Mouse (Mus musculus) liver, embryonic 15.5 days (tissue): ENCODE data around the gene Fzd2. TPM values are rescaled to one million over a fixed set of nuclear protein-coding genes. Genes with fewer than 3 reads are reported as not detected.

Experiments used
- ATAC-seq: fragments of 200-750 bp; cut with Nextera tagmentation; 2 replicates; pipeline ENCODE4 v1.8.0; 2017; ENCODE audit warnings: moderate number of reproducible peaks, mild to moderate bottlenecking, moderate library complexity; ENCODE audit not compliant: insufficient read depth
- H3K27ac ChIP-seq: fragments of 300-500 bp; sonication (generic); replicated peaks from 2 replicates; pipeline ENCODE4 v1.5.1; 2015; ENCODE audit warnings: mild to moderate bottlenecking, inconsistent platforms
- H3K27me3 ChIP-seq: fragments of 300-500 bp; sonication (generic); 2 replicates; pipeline ENCODE4 v1.6.1; 2015; ENCODE audit warnings: mild to moderate bottlenecking, inconsistent platforms
- H3K36me3 ChIP-seq: fragments of 300-500 bp; sonication (generic); replicated peaks from 2 replicates; pipeline ENCODE4 v1.6.1; 2015; ENCODE audit warnings: moderate library complexity, mild to moderate bottlenecking, inconsistent platforms
- H3K4me1 ChIP-seq: fragments of 300-500 bp; sonication (generic); replicated peaks from 2 replicates; pipeline ENCODE4 v1.6.1; 2015; ENCODE audit warnings: inconsistent platforms
- H3K4me2 ChIP-seq: fragments of 300-500 bp; sonication (generic); 2 replicates; pipeline ENCODE4 v1.6.1; 2015; ENCODE audit warnings: moderate library complexity, mild to moderate bottlenecking, inconsistent platforms
- H3K4me3 ChIP-seq: fragments of 300-500 bp; sonication (generic); replicated peaks from 2 replicates; pipeline ENCODE4 v1.5.1; 2015; ENCODE audit warnings: mild to moderate bottlenecking, inconsistent platforms
- H3K9ac ChIP-seq: fragments of 300-500 bp; sonication (generic); 2 replicates; pipeline ENCODE4 v1.6.1; 2015; ENCODE audit warnings: moderate library complexity, mild to moderate bottlenecking, inconsistent platforms
- H3K9me3 ChIP-seq: fragments of 300-500 bp; sonication (generic); replicated peaks from 2 replicates; pipeline ENCODE4 v1.6.1; 2016; ENCODE audit warnings: inconsistent platforms
- WGBS: fragments of 180-500 bp; shearing (Covaris S2); methylation state at CpG from one replicate; pipeline ENCODE4 v1.1.7; 2015; ENCODE audit warnings: mixed read lengths; ENCODE audit not compliant: insufficient replicate concordance; 5-methylcytosine and 5-hydroxymethylcytosine counted together
- polyA plus RNA-seq: library from polyadenylated mRNA; unstranded; fragments of >200 nt; fragmentation: Nextera tagmentation; extraction: Ambion mirVana; gene quantifications from 2 replicates; pipeline ENCODE4 v1.2.1, GENCODE M21; 2015

The Fzd2 gene
- polyA plus RNA-seq, 1 experiment from 2014 or later: 0.41 TPM

DNA sequence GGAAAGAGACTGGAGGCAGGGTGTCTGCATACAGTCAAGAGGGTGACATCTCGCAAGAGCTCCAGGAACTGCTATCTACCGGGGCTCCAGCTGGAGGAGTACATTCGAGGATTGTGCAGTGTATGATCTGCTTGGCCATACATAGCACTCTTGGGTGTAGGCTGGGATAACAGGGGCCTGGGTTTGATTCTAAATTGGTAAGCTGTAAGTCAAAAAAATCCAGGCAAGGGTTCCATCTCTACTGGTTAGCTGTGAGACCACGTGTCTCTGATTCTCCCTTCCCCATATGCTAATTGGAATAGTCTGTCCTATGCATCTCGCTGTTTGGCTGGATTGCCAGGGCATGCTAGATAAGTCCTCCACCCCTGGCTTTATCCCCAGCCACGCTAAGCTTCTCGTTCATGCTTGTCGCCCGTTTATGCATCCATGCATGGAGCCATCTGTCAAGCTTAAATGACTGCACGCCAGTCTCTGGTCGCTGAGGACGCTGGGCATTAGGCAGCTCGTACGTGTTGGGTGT, 20.8 kb downstream of the Fzd2 start:
- WGBS: 65% methylated on average over 14 of the region's 14 CpGs
- H3K27ac ChIP-seq: no peak overlapping the region
- no peak overlapping the region for H3K4me2 ChIP-seq

GRCm38 (mm10) chr11:102627171-102627931, 23.2 kb downstream of the Fzd2 start:
- no peak for ATAC-seq
- Histone ChIP-seq H3K9me3 (no peaks in the 10 kb centered on the region), H3K27ac (no peak overlapping the region), H3K4me3 (no peak overlapping the region), H3K4me1 (no peaks in the 10 kb centered on the region), H3K4me2 (no peak overlapping the region), H3K36me3 (no peaks in the 10 kb centered on the region), H3K27me3 (peaks cover 12% of the 10 kb centered on the region), H3K9ac (no peak overlapping the region)
- WGBS: 65% methylated on average over 9 of the region's 9 CpGs

More for the DNA sequence above, 20.8 kb downstream of the Fzd2 start:
- Histone ChIP-seq H3K4me1 (no peaks in the 10 kb centered on the region), H3K27me3 (peaks cover 4% of the 10 kb centered on the region; the same call in 1 of the 2 replicates), H3K9ac (no peak overlapping the region), H3K4me3 (no peak overlapping the region), H3K36me3 (no peaks in the 10 kb centered on the region), H3K9me3 (no peaks in the 10 kb centered on the region)
- no peak for ATAC-seq

GRCm38 (mm10) chr11:102628529-102628928, 24.3 kb downstream of the Fzd2 start:
- H3K4me1 ChIP-seq: no peaks in the 10 kb centered on the region
- ATAC-seq: no peak
- WGBS: 65% methylated on average over 9 of the region's 9 CpGs

DNA sequence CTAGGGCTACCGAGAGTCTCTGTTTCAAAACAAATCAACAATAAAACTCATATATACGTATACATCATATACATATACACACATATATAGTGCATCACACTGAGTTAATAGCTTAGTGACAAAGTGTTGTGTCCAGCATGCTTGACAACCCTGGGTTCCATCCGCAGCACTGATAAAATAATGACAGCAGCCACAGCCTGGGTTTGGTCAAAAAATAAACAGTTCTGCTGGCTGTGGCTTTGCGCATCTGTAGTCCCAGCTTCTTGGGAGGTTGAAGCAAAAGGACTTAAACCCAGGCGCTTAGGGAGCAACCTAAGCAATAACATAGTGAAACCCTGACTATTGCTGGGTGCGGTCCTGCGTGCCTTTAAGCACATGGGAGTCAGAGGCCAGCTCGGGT, 25.2 kb downstream of the Fzd2 start:
- WGBS: 65% methylated on average over 8 of the region's 8 CpGs
- H3K9me3 ChIP-seq: no peaks in the 10 kb centered on the region
- no peak overlapping the region for H3K4me2 ChIP-seq
- no peak overlapping the region for H3K9ac ChIP-seq
- H3K4me3 ChIP-seq: no peak overlapping the region
- ATAC-seq: no peak
- peaks cover 25% of the 10 kb centered on the region for H3K27me3 ChIP-seq
- no peaks in the 10 kb centered on the region for H3K36me3 ChIP-seq
- H3K4me1 ChIP-seq: no peaks in the 10 kb centered on the region
- H3K27ac ChIP-seq: no peak overlapping the region

More at GRCm38 (mm10) chr11:102628529-102628928, 24.3 kb downstream of the Fzd2 start:
- H3K27me3 ChIP-seq: peaks cover 24% of the 10 kb centered on the region
- no peak overlapping the region for H3K9ac ChIP-seq
- H3K27ac ChIP-seq: no peak overlapping the region
- H3K9me3 ChIP-seq: no peaks in the 10 kb centered on the region
- H3K36me3 ChIP-seq: no peaks in the 10 kb centered on the region
- no peak overlapping the region for H3K4me2 ChIP-seq
- H3K4me3 ChIP-seq: no peak overlapping the region

- WGBS: 39% methylated on average over 7 of the region's 7 CpGs
- Histone ChIP-seq H3K27ac (no peak overlapping the region), H3K4me2 (no peak overlapping the region), H3K9me3 (no peaks in the 10 kb centered on the region), H3K36me3 (no peaks in the 10 kb centered on the region), H3K4me1 (no peaks in the 10 kb centered on the region), H3K4me3 (no peak overlapping the region), H3K27me3 (peaks cover 24% of the 10 kb centered on the region), H3K9ac (no peak overlapping the region)
- ATAC-seq: no peak
These were observed 26.5 kb downstream of the Fzd2 start for GRCm38 (mm10) chr11:102630731-102631130.

DNA sequence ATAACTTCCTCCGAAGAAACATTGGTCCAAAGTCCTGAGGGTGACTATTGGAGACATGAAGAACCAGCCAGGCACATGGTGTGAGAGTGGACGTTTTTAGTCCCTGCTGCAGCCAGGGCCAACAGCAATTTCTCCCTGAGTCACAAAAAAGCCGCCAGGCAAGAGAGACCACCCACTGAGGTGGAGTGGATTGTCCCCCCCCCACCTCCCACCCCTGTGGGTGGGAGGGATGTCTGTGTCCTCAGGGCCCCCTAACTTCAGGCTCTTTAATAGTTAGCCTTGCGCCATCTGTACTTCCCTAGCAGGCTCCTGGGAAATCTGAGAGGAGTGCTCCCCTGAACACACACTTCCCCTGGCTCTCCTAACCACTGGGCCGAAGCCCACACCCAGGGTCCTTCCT, 27.0 kb downstream of the Fzd2 start:
- 61% methylated on average over 5 of the region's 5 CpGs for WGBS
- Histone ChIP-seq H3K9ac (no peak overlapping the region), H3K9me3 (no peaks in the 10 kb centered on the region), H3K27ac (no peak overlapping the region), H3K4me1 (no peaks in the 10 kb centered on the region), H3K27me3 (peaks cover 24% of the 10 kb centered on the region), H3K4me3 (no peak overlapping the region), H3K36me3 (no peaks in the 10 kb centered on the region), H3K4me2 (no peak overlapping the region)
- no peak for ATAC-seq

DNA sequence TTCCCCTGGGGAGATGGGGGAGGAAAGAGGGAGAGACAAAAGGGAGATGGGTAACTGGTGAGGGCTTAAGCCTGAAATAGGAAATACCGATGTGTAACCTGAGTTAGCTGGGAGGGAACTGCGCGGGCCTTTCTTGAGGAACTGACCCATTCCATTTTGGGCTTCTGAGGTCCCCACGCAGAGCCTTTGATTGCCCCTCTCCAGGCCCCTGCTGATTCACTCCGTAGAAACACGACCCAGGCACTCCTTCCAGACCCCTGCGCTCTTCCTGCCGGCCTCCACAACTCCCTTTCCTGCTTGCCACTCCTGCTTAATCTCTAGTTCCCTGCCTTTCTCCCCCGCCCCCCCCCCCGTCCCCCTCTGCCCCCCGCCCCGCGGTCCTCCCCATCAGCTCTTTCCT, 28.5 kb downstream of the Fzd2 start:
- H3K4me3 ChIP-seq: no peak overlapping the region
- H3K4me1 ChIP-seq: no peaks in the 10 kb centered on the region
- peak overlapping the region; percentile 32; the same call in 1 of the 2 replicates for H3K4me2 ChIP-seq
- peaks cover 24% of the 10 kb centered on the region for H3K27me3 ChIP-seq
- no peak overlapping the region for H3K9ac ChIP-seq
- no peaks in the 10 kb centered on the region for H3K9me3 ChIP-seq
- no peak overlapping the region for H3K27ac ChIP-seq
- H3K36me3 ChIP-seq: no peaks in the 10 kb centered on the region
- 10% methylated on average over 12 of the region's 13 CpGs for WGBS
- no peak for ATAC-seq

DNA sequence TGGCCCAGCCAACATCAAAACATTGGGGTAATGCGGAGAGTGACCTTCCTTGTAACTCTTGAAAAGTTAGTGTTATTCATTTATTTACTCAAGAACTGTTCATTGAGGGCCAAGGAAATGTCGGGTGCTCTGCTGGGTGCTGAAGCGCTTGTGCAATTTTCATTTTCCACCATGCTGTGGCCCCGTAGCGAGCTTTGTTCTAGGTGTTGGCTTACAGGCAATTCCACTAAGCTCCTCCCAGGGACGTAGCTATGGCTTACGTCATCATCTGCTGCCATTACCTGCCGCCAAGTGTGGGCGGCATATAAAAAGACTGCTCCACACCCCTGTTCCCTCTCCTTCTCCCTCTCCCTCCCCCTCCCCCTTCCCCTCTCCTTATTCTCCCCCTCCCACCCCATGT, 29.2 kb downstream of the Fzd2 start:
- Histone ChIP-seq H3K9ac (no peak overlapping the region), H3K36me3 (no peaks in the 10 kb centered on the region), H3K4me3 (peak overlapping the region; percentile 8; the same call in 1 of the 2 replicates), H3K4me1 (no peaks in the 10 kb centered on the region), H3K27ac (no peak overlapping the region), H3K4me2 (peak overlapping the region; percentile 32), H3K27me3 (peaks cover 26% of the 10 kb centered on the region), H3K9me3 (no peaks in the 10 kb centered on the region)
- no peak for ATAC-seq
- 27% methylated on average over 9 of the region's 9 CpGs for WGBS

DNA sequence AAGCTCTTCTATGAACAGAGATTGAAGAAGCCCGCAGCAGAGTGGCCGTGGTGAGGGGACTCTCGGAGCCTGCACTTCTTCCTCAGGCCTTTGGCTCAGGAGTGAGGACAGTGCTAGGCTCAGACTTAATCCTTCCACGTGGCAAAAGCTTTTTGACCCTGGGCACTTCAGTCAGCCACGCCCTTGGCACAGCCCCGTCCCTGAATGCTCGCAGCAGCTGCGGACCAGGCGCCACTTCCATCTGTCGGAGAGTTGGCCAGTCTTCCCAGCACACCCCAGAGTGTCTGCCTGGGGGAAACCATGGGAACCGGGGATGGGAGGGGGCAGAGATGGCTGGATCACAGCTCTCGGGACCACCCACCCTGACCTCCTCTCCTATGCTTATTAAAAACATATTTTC, 32.7 kb downstream of the Fzd2 start:
- WGBS: 56% methylated on average over 12 of the region's 12 CpGs
- Histone ChIP-seq H3K4me2 (no peak overlapping the region), H3K4me3 (no peak overlapping the region), H3K9ac (no peak overlapping the region), H3K36me3 (no peaks in the 10 kb centered on the region), H3K27ac (no peak overlapping the region), H3K27me3 (peaks cover 28% of the 10 kb centered on the region), H3K4me1 (no peaks in the 10 kb centered on the region), H3K9me3 (no peaks in the 10 kb centered on the region)
- ATAC-seq: no peak

GRCm38 (mm10) chr11:102643891-102644382, 39.7 kb downstream of the Fzd2 start:
- peaks cover 8% of the 10 kb centered on the region for H3K27me3 ChIP-seq
- WGBS: 50% methylated on average over 10 of the region's 10 CpGs
- H3K36me3 ChIP-seq: no peaks in the 10 kb centered on the region
- H3K9ac ChIP-seq: no peak overlapping the region
- no peaks in the 10 kb centered on the region for H3K4me1 ChIP-seq
- no peak overlapping the region for H3K4me3 ChIP-seq
- ATAC-seq: no peak
- no peaks in the 10 kb centered on the region for H3K9me3 ChIP-seq
- H3K4me2 ChIP-seq: no peak overlapping the region
- no peak overlapping the region for H3K27ac ChIP-seq

GRCm38 (mm10) chr11:102646226-102646625, 42.0 kb downstream of the Fzd2 start:
- no peak for ATAC-seq
- H3K27ac ChIP-seq: no peak overlapping the region

More at GRCm38 (mm10) chr11:102646226-102646625, 42.0 kb downstream of the Fzd2 start:
- H3K9me3 ChIP-seq: no peaks in the 10 kb centered on the region
- no peaks in the 10 kb centered on the region for H3K36me3 ChIP-seq
- no peaks in the 10 kb centered on the region for H3K4me1 ChIP-seq
- 73% methylated on average over 13 of the region's 13 CpGs for WGBS
- no peak overlapping the region for H3K4me3 ChIP-seq
- peaks cover 5% of the 10 kb centered on the region; the same call in 1 of the 2 replicates for H3K27me3 ChIP-seq
- H3K4me2 ChIP-seq: no peak overlapping the region
- H3K9ac ChIP-seq: no peak overlapping the region
